Mouse (Mus musculus): ENCODE data around the gene Fam193b. TPM values are rescaled to one million over a fixed set of nuclear protein-coding genes. Genes with fewer than 3 reads are reported as not detected.

Fam193b gene
- total RNA-seq, 1 experiment from 2014 or later, result 28.0 TPM

DNA sequence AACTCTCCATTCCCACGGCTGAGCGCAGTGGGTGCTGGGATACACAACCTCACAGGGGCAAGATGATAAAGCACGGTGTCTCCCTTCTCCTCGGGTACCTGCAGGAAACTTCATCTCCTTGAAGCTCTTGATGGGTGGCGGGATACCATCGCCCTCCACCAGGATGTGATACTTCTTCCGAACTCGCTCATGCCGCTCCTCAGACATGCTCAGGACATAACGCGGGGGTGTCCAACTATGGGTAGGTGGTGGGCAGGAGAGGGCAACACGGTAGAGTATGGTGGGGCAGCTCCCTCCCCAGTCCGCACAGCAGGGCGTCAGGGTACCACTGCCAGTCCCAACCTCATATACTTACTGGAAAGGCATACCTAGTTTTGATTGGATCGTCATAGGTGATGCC lies 35.7 kb downstream of the Fam193b start:
- ATAC-seq (replicated peaks; ENCODE audit: low read depth, poor library complexity, severe bottlenecking), result no peak

DNA sequence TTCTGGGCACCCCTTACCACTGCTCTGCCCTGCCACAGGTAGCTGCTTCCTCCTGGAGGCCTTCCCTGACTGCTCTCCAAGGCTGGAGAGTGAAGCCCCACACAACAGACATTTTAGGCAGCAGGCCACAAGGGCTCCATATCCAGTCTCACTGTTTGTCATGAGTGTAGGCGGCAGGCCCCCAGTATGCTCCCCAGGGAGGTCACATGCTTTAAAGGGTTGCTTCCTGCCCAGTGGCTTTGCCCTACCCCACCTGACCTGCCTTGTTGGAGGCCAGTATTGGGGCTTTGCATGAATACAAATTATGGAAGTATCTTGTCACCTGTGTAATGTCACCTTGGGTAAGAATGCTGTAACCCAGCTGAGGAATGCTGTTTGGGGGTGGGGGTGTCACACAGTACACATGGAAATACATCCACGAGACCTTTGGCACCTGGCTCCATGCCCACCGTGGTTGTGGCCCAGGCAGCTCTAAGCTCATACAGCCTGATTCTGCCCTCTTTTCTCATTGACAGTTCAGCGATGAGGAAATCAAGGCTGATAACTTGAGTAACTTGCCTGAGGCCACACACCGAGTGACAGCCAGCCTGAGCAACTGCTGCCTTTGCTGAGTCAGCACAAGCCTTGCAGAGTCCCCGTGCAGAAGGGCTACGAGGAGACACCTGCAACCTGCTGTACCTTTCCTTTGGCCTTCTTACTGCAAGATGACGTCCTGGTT lies 41.6 kb downstream of the Fam193b start, which contains the start of gene Dok3:
TSS of gene Dok3 (minus strand) at position 99 of the 718 bp plus-strand sequence.
- no peak for ATAC-seq (replicated peaks; ENCODE audit: low read depth, poor library complexity, severe bottlenecking)

DNA sequence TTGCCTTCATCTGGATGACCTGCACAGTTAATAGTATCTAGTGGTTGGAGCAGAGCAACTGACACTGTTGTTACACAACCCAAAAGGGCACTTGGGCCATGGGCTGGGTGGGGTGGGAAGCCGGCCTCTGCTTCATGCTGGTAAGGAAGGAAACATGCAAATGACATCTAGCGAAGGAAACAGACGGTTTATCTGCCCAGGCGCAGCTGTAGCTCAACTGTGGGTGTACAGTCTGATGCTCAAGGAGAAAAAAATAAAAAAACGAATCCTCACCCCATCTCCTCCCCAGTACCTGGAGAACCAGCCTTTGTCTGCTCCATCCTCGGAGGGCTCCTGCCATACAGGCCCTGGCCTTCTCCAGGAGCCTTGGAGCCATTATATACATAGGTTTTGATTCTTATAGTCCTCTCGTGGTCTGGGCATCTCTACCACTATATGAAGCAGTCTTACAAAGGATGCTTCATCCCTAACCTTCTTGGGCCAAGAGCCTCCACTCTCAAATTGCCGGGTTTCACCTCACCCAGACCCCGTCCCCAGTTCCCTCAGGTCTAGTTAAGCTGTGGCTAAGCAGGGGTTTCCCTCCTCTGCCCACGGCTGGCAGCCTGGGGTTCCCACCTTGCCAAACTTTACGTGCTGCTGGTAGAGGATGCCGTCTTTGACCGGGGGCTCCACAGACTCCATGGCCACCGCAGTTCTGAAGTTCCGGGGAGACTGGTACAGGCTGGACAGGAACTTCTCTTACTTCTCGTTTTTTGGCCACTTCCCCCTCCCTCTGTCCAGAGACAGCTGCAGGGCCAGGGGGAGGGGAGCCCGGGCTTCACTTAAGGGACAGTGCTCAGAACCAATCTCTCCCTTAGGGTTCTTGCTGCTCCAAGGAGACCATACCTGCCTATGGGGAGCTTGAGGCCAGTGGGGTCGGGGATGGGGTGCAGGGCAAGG lies 42.8 kb downstream of the Fam193b start:
- peak; percentile 67 for ATAC-seq (replicated peaks; ENCODE audit: low read depth, poor library complexity, severe bottlenecking)

DNA sequence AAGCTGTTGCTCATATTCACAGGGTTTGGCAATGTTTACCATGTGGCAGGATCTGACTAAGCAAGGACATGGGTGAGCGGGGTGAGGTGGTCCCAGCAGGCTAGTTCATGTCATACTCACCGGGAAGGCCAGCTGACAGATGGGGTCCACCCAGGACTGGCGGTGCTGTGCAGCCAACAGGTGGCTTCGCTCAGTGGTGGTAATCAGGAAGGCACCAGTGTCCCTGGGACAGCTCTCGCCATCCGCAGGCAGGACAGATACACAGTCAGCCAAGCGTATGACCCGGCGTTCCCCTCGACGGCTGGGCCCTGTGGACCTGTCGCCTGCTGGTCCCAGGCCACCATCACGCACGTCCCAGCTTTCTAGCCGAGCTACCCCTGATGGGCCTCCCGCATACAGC lies 43.7 kb downstream of the Fam193b start:
- no peak for ATAC-seq (replicated peaks; ENCODE audit: low read depth, poor library complexity, severe bottlenecking)

DNA sequence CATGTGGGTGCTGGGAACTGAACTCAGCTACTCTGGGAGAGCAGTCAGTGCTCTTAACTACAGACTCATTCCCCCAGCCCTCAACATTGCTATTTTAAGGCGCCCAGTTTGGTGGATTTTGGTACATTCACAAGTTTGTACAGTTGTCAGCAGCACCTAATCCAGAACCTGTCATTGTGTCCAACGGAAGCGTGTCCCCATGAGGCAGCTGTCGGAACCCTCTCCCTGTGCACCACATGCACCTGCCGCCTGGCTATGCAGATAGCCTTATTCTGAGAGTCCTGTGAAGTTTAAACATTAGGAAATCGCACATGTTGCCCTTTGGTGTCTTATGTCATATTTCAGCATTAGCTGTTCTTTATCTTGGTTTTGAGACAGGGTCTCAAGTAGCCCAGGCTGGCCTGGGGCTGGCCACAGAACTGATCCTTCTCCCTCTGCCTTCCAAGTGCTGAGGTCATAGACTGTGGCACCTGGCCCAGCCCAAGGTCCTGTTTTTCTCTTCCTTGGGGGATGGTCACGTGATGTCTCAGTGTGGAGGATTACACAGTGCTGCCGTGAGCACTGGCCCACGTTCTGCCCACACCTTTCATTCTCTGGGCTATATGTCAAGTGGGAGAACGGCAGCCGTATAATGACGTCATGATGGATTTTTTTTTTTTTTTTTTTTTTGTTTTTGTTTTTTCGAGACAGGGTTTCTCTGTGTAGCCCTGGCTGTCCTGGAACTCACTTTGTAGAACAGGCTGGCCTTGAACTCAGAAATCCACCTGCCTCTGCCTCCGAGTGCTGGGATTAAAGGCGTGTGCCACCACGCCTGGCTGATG lies 45.0 kb downstream of the Fam193b start:
- ATAC-seq (replicated peaks; ENCODE audit: low read depth, poor library complexity, severe bottlenecking), result peak; percentile 13

DNA sequence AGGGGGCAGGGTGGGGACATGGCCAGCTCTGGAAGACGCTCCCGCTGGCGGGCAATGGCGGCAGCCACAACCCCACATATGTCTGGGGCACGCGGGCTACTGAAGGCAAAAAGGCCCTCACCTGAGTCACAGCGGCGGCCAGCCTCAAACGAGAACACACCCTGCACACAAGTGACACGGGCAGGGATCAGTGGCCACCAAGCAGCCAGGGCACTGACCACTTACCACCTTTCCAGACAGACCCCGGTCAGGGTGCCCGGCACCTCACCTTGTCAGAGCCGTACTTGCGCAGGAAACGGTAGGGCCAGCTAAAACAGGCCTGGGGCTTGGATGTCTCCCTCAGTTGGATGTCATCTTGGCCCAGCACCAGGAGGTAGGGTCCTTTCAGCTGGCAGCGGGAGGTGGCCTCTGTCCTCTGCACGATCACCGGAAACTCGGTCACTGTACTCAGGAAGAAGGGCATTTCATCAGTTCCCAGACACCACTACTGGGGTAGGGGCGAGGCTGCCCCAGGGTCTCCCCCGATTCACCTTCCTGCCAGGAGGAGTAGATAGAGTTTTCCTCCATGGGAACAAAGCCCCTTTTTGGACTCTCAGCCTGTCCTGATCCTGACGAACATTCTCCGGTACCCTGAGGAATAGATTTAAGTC lies 46.8 kb downstream of the Fam193b start:
- no peak for ATAC-seq (replicated peaks; ENCODE audit: low read depth, poor library complexity, severe bottlenecking)

DNA sequence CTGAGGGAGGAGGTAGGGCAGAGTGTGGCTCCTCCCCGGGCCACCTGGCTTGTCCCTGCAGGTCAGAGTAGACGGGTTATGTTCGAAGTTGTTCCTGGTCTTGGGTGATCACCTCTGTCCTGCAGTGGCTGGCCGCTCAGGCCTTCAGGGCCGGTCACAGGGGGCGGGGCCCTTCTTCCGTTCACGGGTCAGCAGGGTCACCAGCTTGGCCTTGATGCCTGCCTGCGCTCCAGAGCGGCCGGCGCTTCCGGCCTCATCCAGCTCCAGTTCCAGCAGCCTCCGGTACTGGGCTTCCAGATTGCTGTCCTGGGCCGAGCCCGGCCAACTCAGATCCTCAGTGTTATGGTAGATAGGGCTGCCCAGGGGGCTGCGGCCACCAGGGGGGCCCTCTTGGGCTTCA lies 47.6 kb downstream of the Fam193b start:
- ATAC-seq (replicated peaks; ENCODE audit: low read depth, poor library complexity, severe bottlenecking), result no peak

DNA sequence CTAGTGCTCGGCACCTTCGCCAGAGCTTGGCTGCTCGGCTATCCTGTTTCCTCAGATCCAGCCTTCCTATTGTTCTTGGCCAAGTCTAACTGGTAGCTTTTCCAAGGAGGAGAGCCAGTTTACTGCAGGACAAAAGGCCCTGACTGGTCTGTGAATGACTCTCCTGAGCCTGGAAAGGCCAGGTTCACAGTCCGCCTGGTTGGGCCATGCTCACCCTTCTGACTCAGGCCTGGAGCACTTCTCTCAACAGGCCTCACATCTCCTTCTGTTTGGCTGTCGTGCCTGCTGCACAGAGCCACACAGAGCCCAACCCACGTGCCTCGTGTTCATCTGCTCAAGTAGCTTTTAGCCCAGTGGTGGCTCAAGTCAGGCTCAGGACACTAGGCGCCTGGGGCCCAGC lies 48.2 kb downstream of the Fam193b start:
- ATAC-seq (replicated peaks; ENCODE audit: low read depth, poor library complexity, severe bottlenecking), result no peak

DNA sequence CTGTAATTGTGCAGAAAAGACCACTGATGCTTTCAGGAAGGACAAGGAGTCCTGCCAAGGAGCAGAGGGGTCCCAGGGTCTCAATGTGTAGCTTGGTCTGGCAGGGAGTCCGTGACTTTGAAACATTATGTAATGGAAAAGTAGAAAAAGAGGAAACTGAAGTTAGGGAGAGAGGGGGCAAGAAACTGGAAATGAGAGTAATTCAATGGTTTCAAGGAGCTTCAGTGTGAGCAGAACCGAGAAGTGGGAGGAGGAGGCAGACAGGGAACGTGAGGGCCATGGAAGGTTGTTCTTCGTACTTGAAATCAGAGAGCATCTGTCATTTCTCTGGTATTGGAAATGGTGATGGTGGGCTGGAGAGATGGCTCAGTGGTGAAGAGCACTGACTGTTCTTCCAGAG lies 51.3 kb downstream of the Fam193b start:
- ATAC-seq (replicated peaks; ENCODE audit: low read depth, poor library complexity, severe bottlenecking), result peak; percentile 51

DNA sequence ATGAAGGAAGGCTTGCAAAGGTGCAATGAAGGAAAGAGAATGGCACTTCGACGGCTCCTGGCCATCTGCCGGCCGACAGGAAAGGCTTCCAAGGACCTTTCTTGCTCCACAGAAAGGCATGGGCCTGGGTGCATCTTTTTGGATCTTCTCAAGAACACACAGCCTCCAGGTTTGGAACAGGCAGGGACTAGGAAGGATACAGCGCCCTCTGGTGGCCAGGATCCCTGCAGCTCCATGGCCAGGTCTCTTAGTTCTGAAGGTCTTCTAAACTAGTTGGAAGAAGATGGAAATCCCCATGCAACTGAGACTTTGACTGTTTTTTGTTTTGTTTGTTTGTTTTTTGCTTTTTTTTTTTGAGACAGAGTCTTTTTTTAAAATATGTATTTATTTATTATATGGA lies 54.0 kb downstream of the Fam193b start:
- peak; percentile 40; the same call in 1 of the 2 replicates for ATAC-seq (replicated peaks; ENCODE audit: low read depth, poor library complexity, severe bottlenecking)

DNA sequence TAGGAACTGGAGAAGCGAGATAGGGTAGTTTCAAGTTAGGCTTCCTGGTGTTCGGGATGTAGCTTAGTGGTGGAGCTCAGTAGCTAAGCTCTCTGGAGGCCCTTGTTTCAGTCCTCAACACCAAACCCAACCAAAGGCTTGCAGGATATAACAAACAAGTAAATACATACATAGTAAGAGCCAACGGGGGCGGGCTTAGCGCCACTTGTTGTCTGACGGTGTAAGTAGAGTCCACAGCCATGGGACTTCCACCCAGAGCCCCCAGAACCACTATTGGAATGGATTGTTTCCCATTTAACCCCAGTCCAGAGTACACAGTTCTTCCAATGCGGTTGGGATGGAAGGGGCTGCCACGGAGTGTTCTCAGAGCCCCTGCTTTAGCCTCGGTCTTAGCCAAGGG lies 57.1 kb downstream of the Fam193b start:
- ATAC-seq (replicated peaks; ENCODE audit: low read depth, poor library complexity, severe bottlenecking), result no peak

DNA sequence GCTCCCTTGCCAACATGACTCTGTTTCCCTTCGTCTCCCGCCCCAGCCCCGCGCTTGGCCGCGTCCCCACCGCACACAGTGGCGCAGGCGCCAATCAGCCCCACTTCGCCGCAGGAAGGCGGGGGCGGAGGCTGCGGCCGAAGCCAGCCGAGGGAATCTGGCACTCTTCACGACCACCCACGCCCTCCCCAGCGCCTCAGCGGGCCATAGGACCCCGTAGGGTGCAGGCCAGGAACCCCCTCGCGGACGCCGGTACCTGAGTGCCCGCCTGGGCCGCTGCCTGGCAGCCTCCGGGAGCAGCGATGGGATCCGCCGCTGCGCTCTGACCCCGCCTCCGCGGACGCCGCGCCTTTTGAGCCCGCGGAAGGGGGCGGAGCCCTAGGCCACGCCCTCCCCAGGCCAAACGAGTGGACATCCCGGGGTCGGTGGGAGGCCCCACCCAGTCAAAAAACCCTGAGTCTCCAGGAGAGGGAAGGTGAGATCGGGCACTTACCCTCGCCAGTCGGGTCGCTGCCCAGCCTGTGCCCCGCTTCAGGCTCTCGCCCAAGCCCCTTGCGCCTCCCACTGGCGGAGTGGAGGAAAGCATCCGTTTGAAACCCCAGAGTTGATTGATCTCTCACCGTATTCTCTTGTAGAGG lies 57.7 kb downstream of the Fam193b start, which contains the start of gene Pdlim7:
TSS of gene Pdlim7 (minus strand) at position 566 of the 638 bp plus-strand sequence.
- peak; percentile 57 for ATAC-seq (replicated peaks; ENCODE audit: low read depth, poor library complexity, severe bottlenecking)

DNA sequence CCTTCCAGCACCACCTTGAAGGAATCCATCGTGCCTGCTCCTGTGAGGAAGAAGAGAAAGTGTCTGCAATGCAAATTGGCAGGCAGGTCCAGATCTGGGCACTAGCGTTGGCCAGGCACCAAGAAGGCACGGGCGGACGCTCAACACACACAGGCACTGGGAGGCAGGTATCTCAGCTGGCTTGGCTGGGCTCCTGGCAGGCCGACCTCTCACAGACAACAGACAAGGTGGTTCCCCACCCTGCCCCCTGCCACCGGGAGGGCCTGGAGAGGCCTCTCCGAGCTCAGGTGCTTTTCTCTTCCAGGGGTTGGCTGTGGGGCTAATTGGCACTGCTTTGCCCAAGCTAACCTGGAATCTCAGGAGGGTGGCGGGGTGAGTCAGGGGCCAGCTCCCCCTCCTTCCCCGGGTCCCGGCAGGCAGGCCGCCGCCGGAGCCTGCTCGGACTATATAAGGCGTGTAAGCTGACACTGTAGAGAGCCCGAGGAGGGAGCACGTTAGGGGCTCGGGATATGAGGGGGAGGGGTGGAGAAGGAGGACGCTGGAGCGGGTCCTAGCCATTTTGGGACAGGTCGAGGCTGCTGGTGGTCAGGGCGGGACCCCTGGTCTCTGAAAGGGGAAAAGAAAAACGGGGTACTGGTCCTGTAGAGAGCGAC lies 58.4 kb downstream of the Fam193b start:
- no peak for ATAC-seq (replicated peaks; ENCODE audit: low read depth, poor library complexity, severe bottlenecking)

DNA sequence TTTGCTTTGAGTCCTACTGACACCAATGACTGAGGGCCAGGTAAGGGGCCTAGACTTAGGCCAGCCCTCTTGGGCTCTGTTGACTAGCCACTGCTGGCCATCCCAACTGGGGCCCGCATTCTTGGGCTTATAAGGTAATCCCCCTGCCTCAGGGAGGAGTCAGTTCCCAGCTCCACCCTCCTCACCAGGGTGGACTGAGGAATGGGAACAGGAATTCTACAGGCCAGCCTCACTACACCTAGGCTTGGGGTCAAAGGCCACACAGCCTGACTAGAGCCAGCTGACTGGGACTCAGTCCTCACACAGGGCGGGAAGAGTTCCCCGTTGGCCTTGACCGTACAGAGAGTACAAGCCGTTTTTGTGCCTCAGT lies 59.4 kb downstream of the Fam193b start:
- no peak for ATAC-seq (replicated peaks; ENCODE audit: low read depth, poor library complexity, severe bottlenecking)

DNA sequence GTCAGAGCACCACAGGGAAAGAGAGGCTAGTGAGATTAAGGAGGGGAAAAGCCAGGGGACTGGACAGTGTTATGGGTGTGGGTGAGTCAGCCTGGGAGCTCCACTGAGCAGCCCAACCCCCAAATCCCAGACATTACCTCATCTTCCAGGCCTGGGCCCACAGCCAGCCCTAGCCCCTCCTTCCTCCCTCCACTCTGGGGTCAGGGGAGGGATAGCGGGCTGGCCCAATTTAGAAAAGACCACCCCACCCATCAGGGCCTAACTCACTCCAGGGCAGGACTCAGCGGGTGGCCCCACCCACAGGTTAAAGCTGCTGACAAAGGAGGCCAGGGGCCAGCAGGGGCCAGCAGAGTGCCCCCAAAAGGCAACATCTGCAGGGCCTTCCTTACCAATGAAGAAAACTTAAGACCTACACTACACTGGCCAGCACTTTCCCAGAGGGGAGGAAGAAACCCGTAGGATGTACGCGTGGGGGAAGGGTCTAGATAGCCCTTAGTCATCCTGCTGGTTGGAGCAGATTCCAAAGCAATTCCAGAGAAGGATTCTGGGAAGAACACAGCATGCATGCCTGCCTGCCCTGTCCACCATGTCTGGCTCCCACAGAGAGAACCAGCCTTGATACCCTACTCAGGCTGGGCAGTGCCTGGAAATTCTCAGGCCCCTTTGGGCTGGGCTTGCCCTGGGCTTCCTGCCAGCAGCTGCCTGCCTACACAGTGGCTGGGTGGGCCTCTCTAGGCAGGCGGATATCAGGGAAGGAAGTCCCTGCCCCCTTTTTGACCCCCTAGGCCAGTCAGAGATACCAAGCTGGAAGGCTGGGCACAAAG lies 60.0 kb downstream of the Fam193b start:
- peak; percentile 36 for ATAC-seq (replicated peaks; ENCODE audit: low read depth, poor library complexity, severe bottlenecking)

DNA sequence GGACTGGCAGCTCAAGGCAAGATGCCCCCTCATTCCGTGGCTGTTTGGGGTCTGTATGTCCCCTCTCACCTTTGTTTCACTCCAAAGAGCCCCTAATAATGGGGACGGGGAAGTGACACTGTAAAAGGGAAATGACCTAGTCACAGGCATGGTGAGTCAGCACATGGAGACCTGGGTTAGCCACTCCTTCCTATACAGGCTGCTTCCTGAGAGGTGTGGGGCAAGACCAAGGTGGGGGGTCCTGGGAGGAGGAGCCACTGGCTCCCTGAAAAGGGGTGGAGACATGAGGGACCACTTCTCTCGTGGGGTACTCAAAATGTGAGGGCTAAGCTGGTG lies 60.6 kb downstream of the Fam193b start:
- peak; percentile 33 for ATAC-seq (replicated peaks; ENCODE audit: low read depth, poor library complexity, severe bottlenecking)

DNA sequence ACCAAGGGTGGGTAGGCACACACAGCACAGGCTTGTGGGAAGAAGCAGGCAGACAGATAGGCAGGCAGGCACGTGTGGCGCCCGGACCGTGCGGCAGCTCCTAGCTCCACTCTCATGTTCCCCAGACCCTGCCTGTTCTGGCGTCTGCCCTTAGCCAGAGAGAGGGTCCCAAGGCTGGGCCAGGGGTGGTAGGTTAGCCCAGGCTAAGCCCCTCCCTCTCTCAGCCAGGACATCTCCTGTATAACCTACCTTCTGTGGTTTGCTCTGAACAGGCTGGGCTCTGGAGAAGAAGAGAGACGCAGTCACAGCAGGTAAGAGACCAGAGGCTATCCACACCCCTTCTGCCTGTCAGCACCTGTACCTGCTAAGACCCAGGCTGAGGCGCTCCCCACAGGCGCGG lies 62.4 kb downstream of the Fam193b start:
- ATAC-seq (replicated peaks; ENCODE audit: low read depth, poor library complexity, severe bottlenecking), result no peak

DNA sequence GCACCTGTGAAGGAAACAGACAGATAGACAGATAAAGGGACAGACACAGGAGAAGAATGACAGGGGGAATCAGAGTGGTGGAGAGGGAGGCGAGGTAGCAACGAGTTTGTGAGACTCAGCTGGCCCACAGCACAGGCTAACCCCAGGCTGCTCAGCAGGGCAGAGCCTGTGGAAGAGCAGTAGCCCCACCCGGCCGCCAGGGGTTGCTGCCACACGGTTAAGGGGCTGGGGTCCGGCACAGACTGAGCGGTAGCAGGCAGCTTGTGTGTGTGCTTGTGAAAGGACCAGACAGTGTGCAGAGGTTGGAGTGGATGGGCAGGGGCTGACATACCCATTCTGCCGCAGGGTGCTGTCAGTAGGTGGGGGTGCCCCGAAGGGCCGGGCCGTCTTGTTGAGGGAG lies 63.0 kb downstream of the Fam193b start:
- ATAC-seq (replicated peaks; ENCODE audit: low read depth, poor library complexity, severe bottlenecking), result no peak

Data from common myeloid progenitor, adult 5-6 weeks (primary cell).